Mouse (Mus musculus) myocyte (in vitro differentiated cells): ENCODE data around the gene Ccng2.

Source experiments
- CEBPB ChIP-seq: IDR thresholded peaks from 2 replicates; pipeline ENCODE4 v1.6.1; 2011; ENCODE audit warnings: mild to moderate bottlenecking, moderate library complexity; ENCODE audit not compliant: poor library complexity, insufficient read depth, severe bottlenecking
- E2F4 ChIP-seq: IDR thresholded peaks from one replicate; pipeline ENCODE4 v1.6.1; 2011; ENCODE audit warnings: mild to moderate bottlenecking, control low read depth, moderate library complexity; ENCODE audit not compliant: insufficient read depth
- MAX ChIP-seq: IDR thresholded peaks from one replicate; pipeline ENCODE4 v1.6.1; 2011; ENCODE audit warnings: low read depth, mild to moderate bottlenecking, control low read depth
- MYOD1 ChIP-seq, 3 experiments: IDR thresholded peaks; one replicate each; pipeline ENCODE4 v1.6.1; 2011; ENCODE audit warnings: control low read depth in 2 of 3, low read depth in 2 of 3, mild to moderate bottlenecking in 2 of 3, moderate library complexity in 1 of 3; ENCODE audit not compliant: insufficient read length in 2 of 3, control insufficient read depth in 1 of 3
- MYOG ChIP-seq, 3 experiments: IDR thresholded peaks; one replicate each; pipeline ENCODE4 v1.6.1; 2011; ENCODE audit warnings: control low read depth in 2 of 3, low read depth in 2 of 3, mild to moderate bottlenecking in 2 of 3; ENCODE audit not compliant: insufficient read length in 2 of 3, control insufficient read depth in 1 of 3, insufficient read depth in 1 of 3
- POLR2A ChIP-seq: IDR thresholded peaks from one replicate; pipeline ENCODE4 v1.6.1; 2011; ENCODE audit warnings: low read depth, mild to moderate bottlenecking, control low read depth, moderate library complexity; ENCODE audit not compliant: insufficient read length
- POLR2AphosphoS2 ChIP-seq: IDR thresholded peaks from one replicate; pipeline ENCODE4 v1.6.1; 2011; ENCODE audit warnings: low read depth, control low read depth; ENCODE audit not compliant: insufficient read length
- REST ChIP-seq: IDR thresholded peaks from one replicate; pipeline ENCODE4 v1.6.1; 2011; ENCODE audit warnings: mild to moderate bottlenecking, control low read depth, moderate library complexity; ENCODE audit not compliant: insufficient read depth, insufficient read length
- SRF ChIP-seq: IDR thresholded peaks from one replicate; pipeline ENCODE4 v1.6.1; 2011; ENCODE audit warnings: low read depth; ENCODE audit not compliant: control insufficient read depth, insufficient read length
- TCF12 ChIP-seq: IDR thresholded peaks from one replicate; pipeline ENCODE4 v1.6.1; 2011; ENCODE audit warnings: mild to moderate bottlenecking, control low read depth; ENCODE audit not compliant: poor library complexity, insufficient read depth, severe bottlenecking
- TCF3 ChIP-seq: IDR thresholded peaks from one replicate; pipeline ENCODE4 v1.6.1; 2011; ENCODE audit warnings: low read depth, control low read depth; ENCODE audit not compliant: insufficient read length
- USF1 ChIP-seq: IDR thresholded peaks from one replicate; pipeline ENCODE4 v1.6.1; 2011; ENCODE audit warnings: low read depth, mild to moderate bottlenecking, control low read depth, moderate library complexity

DNA sequence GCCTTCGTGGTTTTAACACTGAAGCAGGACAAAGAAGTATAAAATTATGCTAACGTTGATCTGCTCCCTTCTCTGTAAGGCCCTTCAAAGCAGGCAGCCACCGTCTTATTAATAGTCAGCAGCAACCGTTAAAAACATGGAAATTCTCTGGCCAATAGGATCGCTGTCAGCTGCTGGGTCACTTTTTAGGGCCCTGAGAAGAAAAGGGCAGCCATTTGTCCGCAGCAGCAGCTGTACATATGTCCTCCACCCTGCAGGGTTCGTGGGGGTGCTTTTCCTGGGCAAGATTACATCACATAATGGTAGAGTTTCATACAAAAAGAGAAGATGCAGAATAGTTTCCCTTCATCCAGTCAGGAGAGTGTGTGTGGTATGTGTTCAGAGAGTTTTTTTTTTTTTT, 3.0 kb downstream of the Ccng2 start:
- TF ChIP-seq POLR2A (no peak), TCF12 (no peak), MAX (no peak), MYOD1 (IDR thresholded peaks at IDR 0.05; ENCODE audit: control insufficient read depth in 1 of 3, insufficient read length in 2 of 3, low read depth in 2 of 3) (peak in 2 of 3 experiments; percentile 21 to 62), CEBPB (no peak), E2F4 (no peak), POLR2AphosphoS2 (no peak), USF1 (no peak), REST (no peak), MYOG (IDR thresholded peaks at IDR 0.05; ENCODE audit: control insufficient read depth in 1 of 3, insufficient read depth in 1 of 3, insufficient read length in 2 of 3, low read depth in 2 of 3) (peak in 1 of 3 experiments; percentile 39), SRF (no peak), TCF3 (no peak)
